Mouse (Mus musculus): ENCODE measurements at regions not wholly inside any gene's neighbourhood (a gene's known extent, or its start where the extent isn't known, plus 50 kb on each side); places are given as distances from the start of the nearest gene placed in this dataset.

DNA sequence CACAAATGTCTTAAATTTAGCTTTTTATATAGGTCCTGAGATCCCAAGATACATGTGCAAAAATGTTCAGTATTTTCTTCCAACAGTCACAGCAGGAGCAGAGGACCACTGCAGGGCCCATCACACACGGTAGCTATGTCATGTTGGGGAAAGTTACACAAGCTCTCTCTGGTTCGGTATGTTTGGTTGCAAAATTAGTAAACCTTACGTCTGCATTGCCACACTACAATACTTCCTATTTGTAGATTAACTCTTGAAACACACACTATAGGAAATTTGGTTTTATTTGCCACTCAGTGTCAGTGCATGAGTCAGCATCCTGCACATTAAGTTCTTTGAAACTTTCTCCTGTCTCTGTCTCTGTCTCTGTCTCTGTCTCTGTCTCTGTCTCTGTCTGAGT, 82.0 kb downstream of the Cth start:
- no peak for DNase-seq

DNA sequence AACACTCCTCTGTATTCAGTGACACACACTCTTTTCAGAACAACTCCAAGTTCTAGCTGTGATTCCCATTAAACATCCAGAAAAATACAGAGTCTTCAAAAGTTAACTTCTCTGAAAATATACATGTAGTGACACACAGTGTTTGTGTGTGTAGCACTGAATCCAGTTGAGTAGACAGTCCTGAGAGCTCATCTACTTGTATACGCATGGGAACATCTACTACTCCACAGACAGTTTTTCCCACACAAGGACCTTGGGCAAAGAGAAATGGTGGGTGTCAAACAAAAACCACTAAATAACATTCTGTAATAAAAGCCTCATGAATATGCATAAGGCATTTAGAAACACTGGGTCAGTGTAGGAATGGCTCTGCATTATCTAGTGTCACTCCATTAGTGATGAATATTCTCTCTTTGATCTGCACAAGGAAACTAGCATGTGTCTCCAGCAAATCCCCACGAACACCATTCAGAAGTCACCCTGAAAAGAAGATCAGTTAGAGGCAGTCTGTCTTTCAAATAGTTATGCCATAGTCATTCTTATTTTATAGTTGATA, 83.6 kb downstream of the Cth start:
- DNase-seq, result no peak

DNA sequence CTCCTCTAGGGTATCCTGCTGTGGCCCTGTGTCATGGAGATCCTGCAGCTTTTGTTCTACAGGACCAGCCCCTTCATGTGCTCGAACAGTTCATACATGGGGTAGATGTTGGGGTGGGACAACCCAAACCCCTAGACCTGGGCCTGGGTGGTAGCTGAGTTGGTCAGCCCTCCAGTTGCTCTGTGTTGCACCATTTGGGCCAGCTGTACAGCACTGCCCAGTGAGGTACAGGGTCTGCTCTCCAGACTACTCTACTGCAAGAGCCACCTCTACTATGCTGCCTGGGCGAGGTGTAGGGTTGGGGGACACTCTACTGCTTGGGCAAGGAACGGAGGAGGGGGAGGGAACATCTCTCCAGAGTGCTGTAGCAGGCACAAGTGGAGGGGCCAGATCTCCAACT, 120.6 kb downstream of the Cth start:
- DNase-seq, result no peak

DNA sequence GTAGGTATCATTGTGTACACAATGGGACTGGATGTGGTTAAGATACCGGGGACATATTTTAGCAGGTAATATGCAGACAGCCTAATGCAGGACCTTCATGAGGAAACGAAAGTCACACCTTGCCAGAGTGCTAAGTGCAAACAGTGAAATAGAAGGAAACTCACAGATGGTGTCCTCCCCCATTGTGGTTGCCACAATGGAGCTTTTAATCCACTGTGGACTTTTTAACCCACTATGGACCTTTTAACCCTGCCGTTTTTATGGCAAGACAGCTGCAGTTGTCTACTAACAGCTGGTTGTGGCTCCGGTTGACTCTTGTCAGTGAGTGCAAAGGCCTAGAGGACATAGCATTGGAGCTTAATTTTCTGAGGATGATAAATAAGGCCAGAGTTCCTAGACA, 121.5 kb downstream of the Cth start:
- DNase-seq, result no peak

DNA sequence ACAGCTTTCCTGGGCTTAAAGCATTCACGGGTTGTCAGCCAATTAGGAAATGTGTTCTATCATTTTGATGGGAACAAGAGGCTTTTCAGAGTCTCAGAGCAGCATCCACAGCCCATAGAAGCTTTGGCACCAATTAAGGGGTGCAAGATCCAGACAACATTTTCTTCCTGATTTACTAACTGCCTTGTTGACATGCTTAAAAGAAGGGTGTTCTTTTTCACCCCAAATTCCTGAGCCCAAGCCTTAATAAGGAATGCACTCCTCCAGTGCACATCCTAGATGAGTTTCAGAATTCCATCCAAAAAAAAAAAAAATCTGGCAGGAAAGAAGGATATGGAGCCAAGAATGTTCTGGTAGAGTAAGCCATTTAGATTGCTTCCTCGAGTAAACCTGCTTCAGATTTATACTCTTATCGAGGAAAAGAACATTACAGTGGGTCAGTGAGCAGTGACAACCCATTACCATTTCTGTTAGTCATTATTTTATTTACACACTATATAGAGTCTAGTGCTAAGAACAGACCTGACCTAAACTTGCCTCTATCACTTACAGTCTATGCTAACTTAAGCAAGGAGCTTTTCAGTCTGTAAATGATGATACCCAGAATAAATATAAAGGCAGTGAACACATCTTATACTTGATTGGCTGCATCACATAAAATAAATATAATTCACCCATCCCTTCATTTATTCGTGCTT, 137.2 kb downstream of the Cth start:
- DNase-seq, result no peak

DNA sequence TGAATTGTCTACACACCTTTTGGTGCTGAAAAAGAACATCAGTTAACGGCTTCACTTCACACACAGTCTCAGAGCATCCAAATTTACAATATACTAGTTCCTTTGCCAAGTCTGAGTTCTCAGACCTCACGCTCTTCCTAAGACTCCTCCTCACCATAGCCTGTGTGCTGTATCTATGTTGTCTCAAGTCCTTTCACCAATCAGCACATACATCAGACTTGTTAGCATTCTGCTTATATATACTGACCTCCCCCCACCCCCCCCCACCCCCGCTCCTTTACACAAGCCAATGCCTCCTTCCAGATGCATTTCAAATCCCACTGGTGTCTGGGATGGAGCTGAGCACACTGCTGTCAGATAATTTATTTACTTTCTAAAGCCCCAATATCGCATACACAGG, 143.8 kb downstream of the Cth start:
- no peak for DNase-seq

DNA sequence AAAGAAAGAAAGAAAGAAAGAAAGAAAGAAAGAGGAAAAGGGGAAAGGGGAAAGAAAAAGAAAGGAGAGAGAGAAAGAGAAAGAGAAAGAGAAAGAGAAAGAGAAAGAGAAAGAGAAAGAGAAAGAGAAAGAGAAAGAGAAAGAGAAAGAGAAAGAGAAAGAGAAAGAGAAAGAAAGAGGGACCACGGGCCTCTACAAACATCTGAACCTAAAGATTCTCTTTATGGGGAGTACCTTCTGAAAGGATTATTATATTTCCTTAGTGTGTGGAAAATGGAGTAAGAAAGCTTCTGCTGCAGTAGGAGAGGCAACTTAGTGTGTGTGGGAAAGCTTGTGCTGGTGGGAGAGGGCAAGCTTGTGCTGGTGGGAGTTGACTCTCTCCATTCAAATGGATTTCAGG, 147.1 kb downstream of the Cth start:
- DNase-seq, result no peak

DNA sequence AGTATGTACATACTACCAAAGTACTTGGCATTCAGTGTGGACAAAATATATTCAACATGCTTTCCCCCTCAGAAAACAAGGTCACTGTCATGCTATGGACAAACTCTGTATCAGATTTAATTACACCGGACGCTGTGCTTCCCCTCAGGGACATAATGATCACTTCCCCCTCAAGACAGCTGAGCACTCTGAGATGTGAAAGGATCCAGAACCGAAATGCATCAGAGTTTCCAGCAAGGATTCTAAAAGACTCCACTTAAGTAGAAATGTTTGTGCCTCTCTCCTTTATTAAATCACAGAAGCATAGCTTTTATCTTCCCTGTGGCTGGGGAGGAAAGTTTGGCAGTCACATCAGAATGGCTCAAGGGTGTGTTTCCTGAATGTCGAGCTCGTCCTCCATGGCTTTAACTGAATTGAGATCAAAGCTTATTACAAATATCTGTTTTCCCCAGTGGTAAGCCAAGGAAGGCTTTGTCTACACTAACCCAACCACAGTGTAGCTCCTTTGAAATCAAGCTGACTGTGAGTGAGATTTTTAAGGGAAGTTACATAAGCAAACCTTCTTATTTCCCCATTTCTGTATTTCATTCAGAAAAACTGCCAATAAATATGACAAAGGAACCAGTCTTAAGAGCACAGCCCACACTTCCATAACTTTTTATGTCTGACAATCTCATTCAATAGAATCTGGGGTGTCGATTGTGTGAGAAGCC, 161.2 kb downstream of the Cth start:
- DNase-seq, result no peak

DNA sequence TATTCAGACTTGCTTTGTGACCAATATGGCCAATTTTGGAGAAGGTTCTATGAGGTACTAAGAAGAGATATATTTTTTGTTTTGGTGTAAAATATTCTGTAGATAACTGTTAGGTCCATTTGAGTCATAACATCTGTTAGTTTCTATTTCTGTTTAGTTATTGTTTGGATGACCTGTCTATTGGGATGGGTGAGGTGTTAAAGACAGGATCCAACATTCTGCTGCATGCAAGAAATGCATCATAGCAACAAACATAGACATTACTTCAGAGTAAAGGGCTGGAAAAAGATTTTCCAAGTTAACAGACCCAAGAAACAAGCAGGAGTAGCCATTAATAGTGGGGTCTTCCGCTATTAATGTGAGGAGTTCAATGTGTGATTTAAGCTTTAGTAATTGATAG, 165.0 kb downstream of the Cth start:
- DNase-seq, result no peak

DNA sequence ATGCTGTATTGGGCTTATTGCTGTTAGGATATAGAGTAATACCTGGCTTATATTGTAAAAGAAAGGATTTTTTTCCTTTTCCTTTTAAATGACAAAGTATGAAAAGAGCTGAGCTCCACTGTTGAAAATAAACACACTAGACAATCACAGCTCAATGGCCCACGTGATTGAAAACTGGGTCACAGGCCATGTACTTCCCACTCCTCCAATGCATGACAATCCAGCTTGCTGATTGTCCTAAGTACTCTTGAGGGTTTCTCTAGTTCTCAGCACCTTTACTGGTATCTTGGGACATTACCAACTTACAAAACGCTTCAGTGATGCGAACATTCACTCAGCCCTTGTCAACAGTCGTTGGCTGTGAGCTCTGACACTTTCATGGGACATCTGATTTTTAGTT, 170.1 kb downstream of the Cth start:
- no peak for DNase-seq

DNA sequence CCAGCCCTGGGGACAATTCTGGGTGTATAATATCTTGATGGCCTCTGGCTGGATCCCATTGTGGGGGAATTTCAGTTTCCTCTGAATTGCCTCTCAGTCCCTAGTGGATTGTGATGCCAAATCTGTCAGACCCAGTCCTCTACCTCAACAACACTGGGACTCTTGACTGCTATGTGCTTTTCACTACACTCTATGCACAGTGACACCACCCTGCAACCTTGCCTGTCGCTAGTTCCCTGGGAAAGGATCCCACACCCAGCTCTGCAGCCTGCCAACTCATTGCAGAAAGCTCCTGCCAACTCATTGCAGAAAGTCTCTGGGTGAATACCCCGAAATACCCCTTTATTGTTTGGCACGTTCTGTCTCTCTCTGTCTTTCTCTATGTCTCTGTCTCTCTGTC, 174.6 kb downstream of the Cth start:
- no peak for DNase-seq

DNA sequence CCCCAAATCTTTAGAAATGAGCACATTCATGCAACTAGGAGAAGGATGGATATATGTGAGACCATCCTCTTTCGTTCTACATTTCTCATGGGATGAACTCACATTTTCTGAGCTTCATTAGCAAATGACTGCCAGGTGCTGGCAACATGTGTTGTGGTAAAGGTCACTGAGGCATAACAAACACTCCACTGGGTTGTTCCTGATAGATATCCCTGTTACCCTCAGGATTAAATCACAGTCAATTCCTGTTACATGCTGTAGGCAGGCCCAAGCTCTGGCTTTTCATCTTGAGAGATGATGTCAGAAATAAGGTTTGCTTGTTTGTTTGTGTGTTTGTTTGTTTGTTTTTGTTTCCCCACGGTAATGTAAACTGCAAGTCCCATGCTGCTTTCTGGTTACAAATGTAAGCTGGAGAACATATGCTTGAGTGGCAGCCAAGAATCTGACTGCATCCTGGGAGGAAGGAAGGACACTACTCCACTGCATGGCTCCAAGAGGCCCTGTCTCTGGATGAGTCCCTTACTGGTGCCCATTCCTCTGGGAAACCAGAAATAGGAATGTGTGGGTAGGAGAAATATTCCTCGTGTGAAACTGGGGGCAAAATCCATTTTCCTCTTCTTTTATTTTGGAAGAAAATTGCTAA, 176.4 kb downstream of the Cth start:
- DNase-seq, result no peak

DNA sequence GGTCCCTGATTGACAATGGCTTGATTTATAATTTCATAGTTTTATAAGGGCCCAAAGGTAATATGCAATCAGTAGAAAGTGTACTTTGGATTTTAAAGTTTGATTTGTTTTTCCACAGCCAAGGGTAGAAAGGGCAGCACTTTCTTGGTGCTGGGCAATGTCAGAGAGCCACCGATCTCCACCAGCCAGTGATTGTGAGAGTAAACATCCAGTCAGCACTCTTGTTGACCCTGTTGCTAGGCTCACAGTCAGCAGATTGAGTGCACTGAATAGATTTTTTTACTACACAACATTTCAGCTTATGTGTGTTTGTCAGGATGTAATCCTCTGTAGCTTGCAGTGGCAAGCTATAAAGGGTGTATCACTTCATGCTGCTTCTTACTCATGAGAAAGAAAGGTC, 176.3 kb downstream of the Ptger3 start:
- no peak for DNase-seq

DNA sequence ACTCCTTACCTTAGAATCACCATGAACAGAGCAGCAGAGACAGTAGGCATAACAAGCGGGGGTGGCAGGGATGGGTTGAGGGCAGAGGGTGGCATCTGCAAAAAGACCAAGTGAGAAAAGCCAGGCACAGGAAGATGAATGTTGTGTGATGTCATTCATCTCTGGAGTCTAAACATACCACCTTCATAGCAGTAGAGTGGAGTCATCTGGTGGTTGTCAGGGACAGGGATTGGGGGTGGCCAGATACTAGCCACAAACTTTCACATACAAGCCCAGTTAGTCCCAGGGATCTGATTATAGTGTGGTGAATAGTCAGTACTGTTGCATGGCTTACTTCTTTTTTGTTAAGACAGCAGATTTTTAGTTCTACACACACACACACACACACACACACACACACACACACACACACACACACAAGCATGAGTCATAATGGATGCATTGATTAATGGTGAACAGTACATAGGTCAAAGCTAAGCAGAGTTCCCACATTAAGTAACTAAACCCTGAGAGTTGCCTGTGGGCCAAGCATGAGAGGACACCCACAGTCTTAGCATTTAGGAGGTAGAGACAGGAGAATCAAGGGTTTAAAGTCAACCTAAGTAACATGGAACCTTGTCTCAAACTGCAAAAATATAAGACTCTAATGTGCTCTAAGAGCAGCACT, 173.1 kb downstream of the Ptger3 start:
- DNase-seq, result no peak

DNA sequence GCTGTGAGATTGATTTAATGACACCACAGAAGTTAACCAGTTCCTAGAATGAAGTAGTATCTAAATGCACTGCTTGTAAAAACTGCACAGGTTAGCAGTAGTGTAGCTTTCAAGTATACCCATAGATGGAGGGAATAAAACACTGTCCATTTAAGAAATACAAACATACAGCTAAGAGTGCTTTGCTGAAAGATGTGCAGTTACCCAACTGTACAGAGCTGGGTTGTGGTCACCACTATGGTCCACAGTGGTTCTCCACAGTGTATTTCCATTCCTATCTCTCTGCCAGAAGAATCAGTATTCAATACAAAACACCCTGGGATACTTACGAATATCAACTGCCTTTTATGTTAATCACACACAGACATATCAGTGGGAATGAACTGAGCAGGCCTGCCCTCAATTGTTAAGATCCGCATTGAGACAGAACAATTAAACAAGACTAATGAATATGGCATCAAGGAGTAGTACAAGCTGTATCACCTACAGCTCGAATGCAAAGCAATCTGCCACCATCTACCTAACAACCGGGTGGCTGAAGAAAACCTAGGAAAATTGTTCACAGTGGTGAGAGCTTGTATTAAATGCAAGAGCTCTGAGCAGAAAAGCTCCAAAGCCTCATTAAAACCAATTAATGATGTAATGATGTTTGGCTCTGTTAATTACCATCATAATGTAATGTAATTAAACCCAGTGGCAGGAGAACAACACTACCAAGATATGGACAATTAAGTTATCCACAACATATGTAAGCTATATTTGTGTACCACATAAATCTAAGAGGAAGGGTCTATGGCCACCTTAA, 165.6 kb downstream of the Ptger3 start:
- DNase-seq, result no peak

DNA sequence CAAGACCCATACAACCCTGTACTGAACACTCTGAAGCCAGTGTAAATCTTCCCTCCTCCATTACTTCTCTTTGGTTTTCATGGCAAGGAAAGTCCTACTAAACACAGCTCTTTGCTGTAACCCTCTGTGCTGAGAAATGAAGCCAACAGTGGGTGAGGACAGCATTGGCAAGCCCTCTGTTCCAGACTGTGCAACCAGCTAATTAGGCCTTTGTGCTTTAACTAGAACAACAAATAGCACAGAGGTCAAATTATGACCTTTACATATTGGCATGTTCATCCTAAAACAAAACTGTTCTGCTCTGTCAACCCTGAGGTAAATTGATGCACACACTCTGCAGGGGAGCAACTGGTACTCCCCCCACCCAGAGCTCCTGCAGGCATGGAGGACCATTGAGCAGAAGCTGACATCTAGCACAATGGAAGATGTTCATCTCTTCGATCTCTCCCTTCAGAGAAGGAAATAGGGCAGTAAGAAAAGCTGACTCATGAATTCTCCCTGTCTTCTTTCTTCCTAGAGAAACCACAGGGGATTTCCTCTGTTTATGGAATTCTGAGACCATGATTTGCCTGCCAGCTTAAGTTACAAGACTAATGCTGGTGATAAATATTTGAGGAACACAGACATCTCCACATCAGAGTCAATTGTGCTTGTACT, 163.1 kb downstream of the Ptger3 start:
- no peak for DNase-seq

DNA sequence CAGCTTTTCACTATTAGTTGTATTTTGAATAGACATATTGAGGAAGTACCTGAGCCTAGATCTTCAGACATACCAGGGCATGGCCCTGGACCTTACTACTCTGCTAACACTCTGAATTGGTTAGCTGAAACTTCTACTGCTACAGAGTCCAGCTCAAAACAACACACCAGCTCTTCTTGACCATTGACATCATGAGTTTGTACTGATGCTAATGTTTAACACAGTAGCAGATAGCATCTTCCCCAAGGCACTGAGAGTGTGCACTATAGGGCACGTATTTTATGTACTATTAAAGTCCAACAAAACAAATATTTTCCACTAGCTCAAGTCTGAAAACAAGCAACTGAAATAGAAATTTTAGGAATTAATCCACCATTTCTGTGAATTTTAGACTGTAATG, 157.8 kb downstream of the Ptger3 start:
- no peak for DNase-seq

DNA sequence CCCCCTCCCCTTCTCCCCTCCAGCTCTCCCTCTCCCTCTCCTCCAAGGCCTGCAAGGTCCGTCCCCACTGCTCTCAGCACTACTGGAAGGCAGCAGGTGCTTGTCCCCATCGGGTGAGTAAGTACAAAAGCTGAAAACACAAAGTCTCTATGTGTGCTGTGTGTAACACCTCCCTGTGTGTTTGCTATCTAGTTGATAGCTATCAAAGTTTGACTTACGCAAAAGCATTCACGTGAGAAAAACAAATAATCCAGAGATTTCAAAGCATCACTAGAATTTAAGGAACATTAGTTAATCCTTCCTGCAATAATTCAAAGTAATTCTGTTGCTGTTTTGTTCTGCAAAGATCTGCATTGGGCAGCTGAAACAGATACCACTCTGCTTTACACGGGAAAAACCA, 156.5 kb downstream of the Ptger3 start:
- no peak for DNase-seq

DNA sequence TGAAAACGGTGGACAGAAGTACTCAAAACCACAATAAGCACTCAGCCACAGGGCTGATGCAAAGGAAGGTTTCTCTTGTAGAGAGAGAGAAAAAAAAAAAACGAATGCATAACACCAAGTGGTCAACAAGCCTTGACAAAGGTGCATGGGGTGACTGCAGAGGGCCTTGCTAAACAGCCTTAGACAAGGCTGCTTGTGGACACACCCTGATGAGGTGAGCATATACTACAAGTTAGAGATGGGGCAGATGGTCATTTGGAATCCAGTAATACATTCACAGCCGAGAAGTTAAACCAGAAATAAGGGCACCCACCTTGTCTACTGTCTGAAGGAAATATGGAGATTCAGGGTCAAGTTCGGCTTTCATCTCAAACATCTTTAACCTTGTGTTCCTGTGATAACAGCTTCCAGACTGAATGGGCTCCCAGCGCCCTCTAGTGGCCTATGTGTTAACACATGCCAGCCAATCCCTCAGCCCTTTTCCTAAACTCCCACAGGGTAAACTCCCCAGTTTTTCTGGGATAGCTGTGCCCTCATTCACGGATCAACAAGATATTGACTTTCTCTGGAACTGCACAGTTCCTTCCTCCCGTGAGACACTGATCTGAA, 150.7 kb downstream of the Ptger3 start:
- DNase-seq, result peak; percentile 75

DNA sequence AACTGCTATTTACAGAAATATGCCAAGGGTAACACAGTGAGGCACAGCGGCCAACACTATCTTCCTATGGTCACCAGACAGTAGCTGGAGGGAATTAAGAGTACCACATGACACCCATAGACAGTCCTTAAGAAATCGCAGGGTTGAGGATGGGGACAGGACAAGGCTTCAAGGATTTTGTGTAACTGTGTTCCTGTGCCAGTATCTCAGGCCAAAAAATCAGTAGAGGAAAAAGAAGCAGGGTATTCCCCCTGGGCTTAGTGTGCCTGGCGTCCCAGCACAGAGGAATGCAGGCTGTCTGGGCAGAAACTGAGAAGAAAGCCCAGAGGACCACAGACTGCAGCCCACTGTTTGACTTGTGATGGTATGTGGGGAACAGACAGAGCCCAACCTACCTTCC, 147.3 kb downstream of the Ptger3 start:
- DNase-seq, result no peak

DNA sequence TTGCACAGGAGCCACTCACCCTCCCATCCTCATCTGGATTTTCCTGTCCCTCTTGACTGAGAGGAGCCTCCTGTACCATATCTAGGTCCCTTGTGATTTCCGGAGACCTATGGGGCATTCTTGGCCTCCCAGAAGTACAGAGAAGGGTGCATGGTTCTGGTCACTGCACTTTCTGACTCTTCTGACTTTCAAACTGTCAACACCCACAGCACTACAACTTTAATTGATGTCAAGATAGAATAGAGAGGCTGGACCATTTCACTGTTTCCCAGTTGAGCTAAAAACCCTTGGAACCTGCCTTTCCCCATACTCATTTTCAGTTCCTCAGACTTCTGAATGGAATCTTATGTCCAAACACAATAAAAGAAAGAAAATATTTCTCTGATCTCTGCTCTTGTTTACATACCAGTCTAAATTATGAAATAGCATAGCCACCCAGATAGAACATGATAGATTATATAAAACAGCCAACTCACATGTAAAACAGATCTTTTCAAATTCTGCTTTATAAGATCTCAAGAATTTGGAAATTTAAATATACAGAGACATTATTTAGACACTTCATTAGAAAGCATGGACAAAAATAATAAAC, 144.2 kb downstream of the Ptger3 start:
- DNase-seq, result no peak
